Mouse (Mus musculus) heart, postnatal 10 days (tissue): ENCODE results near the gene Ifnb1. TPM values are rescaled to one million over a fixed set of nuclear protein-coding genes. Genes with fewer than 3 reads are reported as not detected.

Source experiments
- DNase-seq, 2 experiments: peaks; one replicate each; pipeline ENCODE4 v3.0.0; 2021
- intact Hi-C: fragments of 180-260 bp; cut with DNase I; formaldehyde crosslinking; loops from one replicate; pipeline ENCODE4 v1.15.1; 2025
- total RNA-seq, 2 experiments: library from RNA; stranded (reverse); gene quantifications; 2 replicates each; pipeline ENCODE4 v1.2.3; 2021

Gene Ifnb1
- total RNA-seq, 2 experiments from 2014 or later, result not detected

DNA sequence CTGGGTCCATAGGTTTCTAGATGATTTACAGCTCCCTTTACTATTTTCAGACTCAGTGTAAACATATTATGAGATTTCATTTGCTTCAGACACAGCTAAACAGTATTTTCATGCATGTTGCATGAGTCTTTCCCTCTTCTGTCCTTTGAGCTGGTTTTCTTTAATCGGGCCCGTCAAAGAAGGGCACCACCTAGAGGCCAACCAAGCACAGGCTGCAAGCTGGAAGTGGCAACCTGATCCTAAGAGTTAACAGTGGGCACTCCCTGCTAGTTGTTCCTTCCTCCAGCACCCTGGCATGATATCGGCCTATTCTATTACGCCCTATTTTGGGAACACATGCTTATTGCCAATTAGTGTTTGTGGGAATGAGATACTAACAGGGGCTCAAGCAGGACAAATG, 8.2 kb downstream of the Ifnb1 start:
- peak; percentile 68 to 80 for DNase-seq
- intact Hi-C loops, result loop anchor here (2.0 to 10.0 kb wide), 4 partner anchors 38 to 420 kb away; partner anchors contain the start of genes Focad and Hacd4

DNA sequence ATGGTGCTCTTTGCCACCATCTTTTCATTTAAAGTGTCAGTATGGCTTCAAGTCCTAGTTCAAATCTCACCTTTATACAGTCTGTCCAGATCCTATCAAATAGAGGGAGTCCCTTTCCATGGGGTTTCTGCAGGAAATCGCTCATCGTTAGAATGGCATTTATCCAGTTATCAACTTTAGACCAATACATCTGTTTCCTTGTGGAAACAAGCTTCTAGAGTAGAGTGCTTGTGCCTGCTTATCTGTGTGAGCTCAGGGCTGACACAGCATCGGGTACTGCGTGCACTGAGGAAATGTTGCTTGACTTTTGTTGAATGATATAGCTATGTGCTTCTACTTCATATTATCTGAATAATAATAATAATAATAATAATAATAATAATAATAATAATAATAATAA, 8.8 kb downstream of the Ifnb1 start:
- intact Hi-C loops, result loop anchor here (2.0 to 10.0 kb wide), 4 partner anchors 37 to 419 kb away; partner anchors contain the start of genes Focad and Hacd4
- no peak for DNase-seq

DNA sequence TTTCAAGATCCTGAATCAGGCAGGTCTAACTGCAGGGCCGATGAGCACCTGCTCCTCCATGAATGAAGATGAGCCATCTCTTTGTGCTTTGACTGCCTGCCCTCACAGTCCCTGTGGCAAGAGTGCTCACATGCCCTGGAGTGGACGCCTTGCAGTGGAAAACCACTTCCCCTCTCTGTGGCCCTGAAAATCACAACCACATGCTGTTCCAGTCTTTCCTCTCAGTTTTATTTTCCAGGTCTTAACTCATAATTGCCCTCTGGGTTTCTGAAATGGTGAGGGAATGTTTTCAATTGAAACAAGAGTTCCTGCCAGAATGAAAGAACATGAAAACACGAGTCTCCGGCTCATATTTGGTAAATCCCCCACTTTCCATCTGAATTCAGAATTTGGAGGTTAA, 18.8 kb downstream of the Ifnb1 start:
- no peak for DNase-seq
- intact Hi-C loops, result no loop called here

DNA sequence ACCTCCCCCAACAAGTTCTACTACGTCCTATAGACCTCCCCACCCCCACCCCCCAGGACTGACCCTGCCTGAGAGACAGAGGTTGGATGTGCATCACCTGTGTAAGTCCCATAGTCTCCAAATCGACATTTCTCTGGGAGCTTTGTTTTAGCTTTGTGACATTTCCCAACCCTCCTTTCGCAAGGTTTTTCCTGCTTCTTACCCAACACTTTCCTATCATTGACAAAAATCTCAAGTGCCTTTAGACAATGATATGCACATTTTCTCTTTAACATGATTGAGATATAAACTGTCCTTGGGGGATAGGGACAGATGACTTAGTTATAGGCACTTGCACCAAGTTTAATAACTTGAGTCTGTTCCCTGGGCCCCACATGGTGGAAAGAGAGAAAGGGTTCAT, 21.3 kb downstream of the Ifnb1 start:
- intact Hi-C loops, result no loop called here

DNA sequence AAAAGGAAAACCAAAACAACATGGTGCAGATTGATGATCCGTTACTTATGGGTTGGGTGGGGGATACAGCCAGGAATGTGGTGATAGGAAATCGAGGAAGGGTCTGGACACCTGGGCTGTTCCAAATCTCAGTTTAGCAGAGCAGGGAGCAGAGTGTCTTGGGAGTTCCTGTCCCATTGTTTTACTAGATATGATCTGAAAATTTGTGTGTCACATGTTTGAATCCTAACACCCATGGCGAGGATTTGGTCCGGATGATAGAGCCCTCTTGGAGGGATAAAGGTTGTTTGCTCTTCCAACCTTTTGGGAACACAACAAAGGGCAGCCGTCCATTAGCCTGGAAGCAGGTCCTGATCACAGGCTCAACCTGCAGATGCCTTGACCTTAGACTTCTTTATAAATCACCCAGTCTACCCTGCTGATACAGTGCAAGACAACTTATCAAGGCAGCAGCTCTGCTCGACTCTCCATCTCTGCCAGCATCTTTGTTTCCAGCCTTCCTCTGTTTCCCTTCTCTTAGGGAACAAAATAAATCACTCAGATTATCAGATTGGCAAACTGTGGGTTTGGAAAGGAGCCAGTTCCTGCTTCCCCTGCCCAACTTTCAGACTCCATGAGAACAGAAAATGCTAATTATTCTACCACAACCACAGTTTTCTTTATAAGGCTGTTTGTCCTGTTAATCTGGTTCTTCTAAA, 26.1 kb downstream of the Ifnb1 start:
- DNase-seq, result peak; percentile 41
- intact Hi-C loops, result no loop called here

More for the DNA sequence above, 21.3 kb downstream of the Ifnb1 start:
- no peak for DNase-seq

DNA sequence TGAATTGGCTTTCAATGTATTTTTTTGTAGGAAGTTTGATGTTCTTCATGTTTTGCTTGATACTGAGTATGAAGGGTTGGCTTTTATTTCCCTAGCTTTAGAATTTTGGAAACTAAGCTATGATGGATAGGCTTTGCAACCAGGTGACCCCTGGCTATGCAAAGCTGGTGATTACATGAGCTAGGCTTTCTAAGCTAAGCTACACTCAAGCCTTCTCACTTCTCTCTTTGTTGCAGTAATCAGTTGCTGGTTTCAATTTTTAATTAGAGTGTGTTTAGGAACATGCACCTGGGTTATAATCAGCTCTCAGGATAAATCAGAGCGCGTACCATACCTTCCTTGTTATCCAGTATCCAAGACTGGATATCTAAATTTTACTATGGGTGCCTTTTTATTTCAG, 33.0 kb downstream of the Ifnb1 start:
- intact Hi-C loops, result no loop called here
- DNase-seq, result no peak

DNA sequence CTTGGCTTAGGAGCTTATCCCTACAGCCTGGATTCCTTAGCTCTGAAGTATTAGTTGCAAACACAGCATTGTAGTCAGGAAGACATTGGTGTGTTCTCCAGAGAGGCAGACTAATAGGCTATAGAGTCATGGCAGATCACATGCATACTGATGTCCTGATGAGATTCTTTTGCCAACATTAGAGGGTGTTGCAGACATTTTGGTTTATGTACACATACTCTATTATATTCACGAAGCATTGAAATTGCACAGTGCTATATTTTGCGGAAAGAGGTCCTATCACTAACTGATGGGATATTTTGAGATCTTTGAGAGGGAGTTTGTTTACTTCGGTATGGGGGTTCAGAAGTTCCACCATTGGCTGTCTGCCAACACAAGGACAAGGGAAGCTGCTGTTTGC, 34.5 kb downstream of the Ifnb1 start:
- no peak for DNase-seq
- intact Hi-C loops, result no loop called here

DNA sequence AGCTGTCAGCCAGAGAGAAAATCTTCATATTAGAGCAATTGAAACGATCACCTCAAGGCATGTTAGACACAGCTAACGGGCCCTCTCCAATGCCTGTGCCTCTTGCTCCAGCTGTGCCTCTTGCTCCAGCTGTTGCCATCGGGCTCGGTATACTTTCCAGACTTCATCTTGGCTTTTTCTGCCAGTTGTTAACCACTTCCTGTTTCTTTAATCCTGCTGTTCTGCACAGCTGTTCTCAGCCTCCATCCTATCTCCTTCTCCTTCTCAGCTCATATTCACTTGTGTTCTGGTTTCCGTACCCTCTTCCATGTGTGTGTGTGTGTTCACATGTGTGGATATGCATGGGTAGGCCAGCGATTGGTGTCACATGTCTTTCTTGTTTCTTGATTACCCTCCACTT, 42.4 kb downstream of the Ifnb1 start:
- peak in 1 of 2 experiments; percentile 32 for DNase-seq
- intact Hi-C loops, result no loop called here

DNA sequence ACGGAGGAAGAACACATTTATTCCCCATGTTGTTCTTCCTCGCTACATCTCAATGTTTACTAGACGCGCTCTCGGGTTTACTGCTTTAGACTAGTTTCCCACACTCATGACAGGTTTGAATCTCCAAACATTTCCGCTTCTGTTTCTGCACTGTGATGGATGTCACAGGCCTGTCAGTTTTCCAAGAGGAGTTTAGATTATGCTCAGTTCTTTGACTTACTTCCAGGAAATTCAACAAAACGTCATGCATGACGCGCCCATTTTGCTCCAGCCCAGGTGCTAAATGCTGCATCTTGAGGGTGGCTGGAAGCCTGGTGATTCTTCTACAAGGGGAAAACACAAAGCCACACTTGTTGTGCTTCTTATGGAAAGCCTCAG, 43.8 kb downstream of the Ifnb1 start:
- intact Hi-C loops, result no loop called here
- no peak for DNase-seq

DNA sequence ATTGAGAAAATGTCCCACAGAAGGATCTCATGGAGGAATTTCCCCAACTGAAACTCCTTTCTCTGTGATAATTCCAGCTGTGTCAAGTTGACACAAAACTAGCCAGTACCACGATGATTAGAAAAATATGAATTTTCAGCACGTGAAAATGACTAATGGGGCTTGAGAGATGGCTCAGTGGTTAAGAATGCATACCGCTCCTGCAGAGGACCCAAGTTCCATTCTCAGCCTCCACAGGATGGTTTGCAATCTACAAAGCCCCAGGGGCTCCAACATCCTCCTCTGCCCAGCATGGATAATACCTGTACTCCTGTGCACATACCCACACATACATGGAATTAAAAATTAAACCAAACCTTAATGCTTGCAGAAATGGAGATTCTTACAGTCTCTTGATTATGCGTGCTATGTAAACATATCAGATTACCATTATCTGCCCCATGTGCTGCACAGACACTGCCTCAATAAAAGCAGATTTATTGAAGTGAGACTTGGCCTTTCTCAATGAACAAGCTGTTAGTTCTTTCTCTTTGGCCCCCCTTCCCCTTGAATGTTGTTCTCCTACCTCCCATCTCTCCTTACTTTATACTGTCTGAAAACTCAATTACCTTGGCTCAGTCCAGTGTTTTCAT, 44.3 kb downstream of the Ifnb1 start:
- no peak for DNase-seq
- intact Hi-C loops, result no loop called here

DNA sequence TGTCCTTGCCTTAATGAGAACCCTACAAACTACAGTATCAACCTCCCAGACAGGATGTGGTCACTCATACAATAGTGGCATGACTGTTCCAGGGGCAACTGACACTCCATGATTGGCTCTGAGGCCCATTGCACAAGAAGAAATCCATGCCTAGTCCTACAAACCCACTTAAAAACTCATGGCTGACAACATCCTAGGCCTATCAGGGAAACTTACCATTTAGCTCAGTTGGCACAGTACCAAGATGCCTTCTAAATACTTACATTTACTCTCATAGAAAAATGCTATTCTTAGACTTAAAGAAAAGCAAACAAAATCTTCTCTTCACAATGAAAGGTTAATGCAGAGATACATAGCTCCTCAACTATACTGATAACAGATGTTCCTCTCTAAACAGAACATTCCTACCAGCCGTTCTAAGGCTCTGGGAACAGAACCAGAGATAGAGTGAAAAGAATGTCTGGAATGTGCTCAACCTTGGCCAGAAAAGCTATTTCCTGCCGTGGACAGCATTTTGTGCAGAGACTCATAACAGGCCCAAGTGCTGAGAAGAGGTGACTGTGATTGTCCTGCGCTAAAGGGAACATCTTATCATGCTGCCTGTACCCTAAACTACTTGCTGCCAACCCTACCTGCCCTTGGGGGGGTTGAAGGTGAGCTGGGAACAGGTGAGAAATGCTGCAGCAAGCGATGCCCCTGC, 45.9 kb downstream of the Ifnb1 start:
- peak; percentile 63 to 66 for DNase-seq
- intact Hi-C loops, result loop anchor here (2.0 kb wide), 1 partner anchor 38 kb away; no protein-coding TSS in a partner anchor

DNA sequence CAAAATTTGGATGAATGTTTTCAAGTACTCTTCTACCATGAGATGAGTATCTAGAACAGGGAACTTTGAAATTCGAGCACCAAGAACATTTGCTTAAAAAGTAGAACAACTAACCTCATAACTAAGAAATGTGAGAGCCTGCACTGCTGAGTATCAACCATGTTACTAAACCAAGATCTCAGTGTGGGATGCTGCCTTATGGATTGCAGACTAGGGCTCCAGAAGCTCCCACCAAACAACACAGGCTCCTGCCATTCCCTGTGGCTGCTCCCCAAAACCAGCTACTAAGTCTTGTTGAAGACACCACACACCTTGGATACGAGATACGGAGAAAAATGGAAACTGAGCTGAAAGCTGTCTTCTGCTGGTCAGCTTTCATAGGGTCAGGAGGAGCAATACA, 46.5 kb downstream of the Ifnb1 start:
- no peak for DNase-seq
- intact Hi-C loops, result loop anchor here (2.0 kb wide), 1 partner anchor 39 kb away; no protein-coding TSS in a partner anchor

Other genes with a start within 250 kb of the Ifnb1 start
- 1 to 10 TPM; 4.9 to 6.0 TPM for gene Hacd4, start 83.8 kb downstream of the Ifnb1 start, total RNA-seq
- not detected for gene Ifna15, start 35.5 kb upstream of the Ifnb1 start, total RNA-seq
- gene Ifna14, start 49.0 kb upstream of the Ifnb1 start, total RNA-seq, result not detected
- gene Ifna9, start 69.6 kb upstream of the Ifnb1 start, total RNA-seq, result not detected
- gene Ifna12, start 80.6 kb upstream of the Ifnb1 start, total RNA-seq, result not detected
- not detected for gene C87499, start 111.6 kb upstream of the Ifnb1 start, total RNA-seq
- gene Ifna13, start 121.7 kb upstream of the Ifnb1 start, total RNA-seq, result not detected
- gene Ifna16, start 154.2 kb upstream of the Ifnb1 start, total RNA-seq, result not detected
- not detected for gene Ifna2, start 161.1 kb upstream of the Ifnb1 start, total RNA-seq
- gene Ifnab, start 168.6 kb upstream of the Ifnb1 start, total RNA-seq, result not detected
- gene Gm26566, start 199.0 kb upstream of the Ifnb1 start, total RNA-seq, result under 1 TPM; 0.50 TPM
- gene Klhl9, start 199.7 kb upstream of the Ifnb1 start, total RNA-seq, result 10 to 100 TPM; 82.6 to 87.1 TPM
- gene Gm13271, start 232.1 kb upstream of the Ifnb1 start, total RNA-seq, result not detected
- gene Gm13283, start 237.3 kb upstream of the Ifnb1 start, total RNA-seq, result not detected